Mouse (Mus musculus): ENCODE data around the gene Wrap53.
"Not testable (repeated sequence)": the region's sequence is repeated elsewhere in the genome, so short reads cannot be mapped to it uniquely, and the experiment has no call there.

The Wrap53 gene

DNA sequence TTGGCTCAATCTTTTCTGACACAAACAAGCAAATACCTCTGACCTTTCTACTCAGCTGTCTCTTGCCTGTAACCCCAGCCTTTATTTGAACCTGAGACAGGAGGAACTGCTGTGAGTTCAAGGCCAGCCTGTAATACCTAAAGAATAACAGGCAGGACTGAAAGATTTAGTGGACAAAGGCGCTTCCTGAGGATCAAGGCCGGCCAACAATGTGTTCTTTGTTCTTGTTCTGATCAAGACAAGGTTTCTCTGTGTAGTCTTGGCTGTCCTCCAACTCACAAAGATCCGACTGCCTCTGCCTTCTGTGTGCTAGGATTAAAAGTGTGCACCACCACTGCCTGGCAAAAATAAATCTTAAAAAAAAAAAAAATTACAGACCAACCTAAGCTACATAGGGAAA, 15.7 kb downstream of the Wrap53 start:
- in situ Hi-C loops (cut with MboI) = no loop called here

DNA sequence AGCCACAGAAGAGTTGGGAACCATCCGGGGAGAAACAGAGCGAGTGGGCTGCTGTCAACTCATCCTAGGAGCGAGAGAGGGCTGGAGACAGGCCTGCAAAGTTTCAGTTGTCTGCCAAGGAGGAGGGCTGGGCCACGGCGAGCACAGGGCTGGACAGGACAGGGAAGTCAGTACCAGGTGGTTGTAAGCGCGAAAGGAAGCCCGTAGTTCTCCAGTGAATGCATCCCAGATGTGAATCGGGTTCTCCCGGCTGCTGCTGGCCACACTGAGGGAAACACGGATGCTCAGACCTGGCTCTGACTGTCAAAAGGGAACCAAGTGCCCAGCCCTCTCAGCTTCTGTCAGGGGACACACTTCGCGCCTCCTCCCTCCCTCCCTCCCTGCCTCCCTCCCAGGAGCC, 16.7 kb downstream of the Wrap53 start:
- in situ Hi-C loops (cut with MboI) = no loop called here

DNA sequence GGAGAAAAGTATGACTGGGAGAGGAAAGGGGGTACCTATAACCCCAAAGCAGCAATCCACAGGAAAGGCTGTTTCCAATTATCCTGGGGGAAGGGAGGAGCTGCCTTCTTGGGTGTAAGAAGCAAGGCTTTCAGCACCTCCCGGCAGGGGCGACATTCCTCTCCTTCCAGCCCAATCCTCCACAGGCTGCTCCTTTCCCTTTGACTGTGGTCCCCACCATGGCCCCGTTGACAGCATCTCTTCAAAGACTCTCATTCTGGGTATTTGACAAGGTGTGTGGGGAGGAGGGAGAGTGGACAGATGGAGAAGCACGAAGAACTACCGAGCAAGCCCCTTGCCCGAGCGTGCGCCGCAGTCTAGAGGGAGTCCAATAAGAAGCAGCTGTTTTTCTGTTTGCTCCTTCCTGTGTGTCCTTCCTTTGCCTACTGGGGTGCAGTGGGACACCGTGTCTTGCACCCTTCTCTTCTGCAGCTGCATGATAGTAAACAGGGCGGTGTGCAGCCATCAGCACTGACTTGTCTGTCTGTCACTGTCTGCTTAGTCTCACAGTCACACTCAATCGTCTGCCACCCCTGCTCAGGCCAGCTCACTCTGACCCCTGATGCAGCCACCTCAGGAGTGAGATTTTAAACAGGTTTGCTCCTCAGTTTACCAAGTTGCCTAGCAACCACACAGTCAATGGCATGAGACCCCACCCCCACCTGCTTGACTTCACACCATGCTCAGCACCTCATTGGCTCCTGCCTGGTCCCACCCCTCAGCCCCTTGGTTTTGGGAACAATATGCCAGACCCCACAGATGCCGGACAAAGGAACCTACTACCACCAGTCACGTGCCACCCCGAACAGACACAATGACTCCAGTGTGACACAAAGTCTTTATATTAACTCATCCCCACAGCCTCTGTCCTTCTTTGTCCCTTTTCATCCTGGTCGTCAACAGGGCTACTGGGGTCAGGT, 18.9 kb downstream of the Wrap53 start:
- in situ Hi-C loops (cut with MboI) = no loop called here

DNA sequence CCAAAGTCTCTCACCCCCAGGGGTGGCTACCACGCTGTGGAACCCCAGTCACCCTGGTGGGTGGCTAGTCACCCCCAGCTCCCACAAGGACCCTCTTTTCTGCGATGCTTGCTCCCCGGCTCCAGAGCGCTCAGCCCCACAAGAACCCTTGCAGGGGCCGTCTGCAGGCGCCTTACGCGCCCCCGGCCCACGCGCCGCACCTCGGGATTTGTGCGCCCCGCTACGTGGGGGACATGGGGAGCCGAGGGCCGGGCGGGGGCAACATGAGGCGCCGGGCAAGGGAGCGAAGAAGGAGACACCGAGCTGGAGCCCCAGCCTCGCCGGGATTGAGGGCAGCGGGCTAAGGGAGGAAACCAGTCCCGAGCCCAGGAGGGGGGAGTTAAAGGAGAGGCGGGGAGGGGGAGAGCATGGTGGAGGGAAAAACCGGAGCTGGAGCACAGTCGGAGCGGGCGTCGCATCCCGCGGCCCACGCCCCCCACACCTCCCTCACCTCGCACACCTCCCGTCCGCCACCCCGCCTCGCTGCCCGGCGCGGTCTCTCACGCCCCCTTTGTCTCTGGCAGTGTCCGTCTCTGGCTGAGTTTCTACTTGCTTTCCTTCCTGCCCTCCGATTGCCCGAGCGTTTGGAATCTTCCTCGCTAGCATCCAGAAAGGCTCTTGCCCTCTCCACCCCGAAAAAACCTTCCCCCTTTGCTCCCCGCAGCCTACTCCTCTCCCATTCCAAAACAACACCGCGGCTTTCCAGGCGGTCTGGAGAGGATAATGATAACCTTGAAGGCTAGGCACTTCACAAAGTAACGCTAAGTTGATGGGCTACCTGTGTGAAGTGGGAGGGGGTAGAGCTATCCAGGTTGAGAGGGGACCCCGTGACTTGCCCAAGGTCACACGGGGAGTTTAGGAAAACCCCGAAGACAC, 19.9 kb downstream of the Wrap53 start, which contains the start of gene Efnb3:
TSS of gene Efnb3 (minus strand) at position 355 of the 915 bp plus-strand sequence.
- in situ Hi-C loops (cut with MboI) = no loop called here

DNA sequence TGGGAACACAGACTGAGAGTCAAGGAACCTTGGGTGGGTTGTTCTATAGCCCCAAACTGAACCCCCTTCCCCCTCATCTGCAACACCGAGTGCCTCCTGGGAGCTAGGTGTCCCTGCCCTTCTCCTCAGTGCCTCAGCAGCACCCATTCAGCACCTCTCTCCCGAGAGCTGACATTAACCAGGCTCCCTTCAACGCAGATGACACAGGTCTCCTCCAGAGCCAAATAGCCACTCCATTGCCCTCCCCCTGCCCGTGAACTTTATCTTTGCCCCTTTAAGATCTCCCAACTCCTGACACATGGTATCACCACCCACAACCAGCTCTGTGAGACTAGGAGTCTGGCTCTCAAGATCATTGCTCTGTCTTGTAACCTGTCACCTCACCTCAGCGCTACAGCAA, 20.9 kb downstream of the Wrap53 start:
- in situ Hi-C loops (cut with MboI) = no loop called here

DNA sequence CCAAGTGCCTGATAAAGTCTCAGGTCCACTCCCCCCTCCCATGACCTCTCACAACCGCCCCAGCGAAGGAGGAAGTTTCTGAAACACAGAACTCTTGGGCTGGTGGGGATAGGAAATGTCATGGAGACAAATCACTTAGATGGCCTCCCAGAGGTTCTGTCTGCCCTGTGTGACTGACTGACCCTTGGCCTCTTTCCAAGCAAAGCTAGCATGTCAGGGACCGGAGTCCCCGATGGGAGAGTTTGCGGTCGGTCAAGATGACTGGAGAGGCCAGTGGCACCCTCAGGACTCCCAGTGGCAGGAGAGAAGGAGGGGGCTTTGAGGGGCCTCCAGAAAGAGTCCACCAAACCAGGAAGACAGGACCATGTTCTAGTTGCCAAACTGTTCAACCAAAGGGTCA, 21.3 kb downstream of the Wrap53 start:
- in situ Hi-C loops (cut with MboI) = no loop called here

DNA sequence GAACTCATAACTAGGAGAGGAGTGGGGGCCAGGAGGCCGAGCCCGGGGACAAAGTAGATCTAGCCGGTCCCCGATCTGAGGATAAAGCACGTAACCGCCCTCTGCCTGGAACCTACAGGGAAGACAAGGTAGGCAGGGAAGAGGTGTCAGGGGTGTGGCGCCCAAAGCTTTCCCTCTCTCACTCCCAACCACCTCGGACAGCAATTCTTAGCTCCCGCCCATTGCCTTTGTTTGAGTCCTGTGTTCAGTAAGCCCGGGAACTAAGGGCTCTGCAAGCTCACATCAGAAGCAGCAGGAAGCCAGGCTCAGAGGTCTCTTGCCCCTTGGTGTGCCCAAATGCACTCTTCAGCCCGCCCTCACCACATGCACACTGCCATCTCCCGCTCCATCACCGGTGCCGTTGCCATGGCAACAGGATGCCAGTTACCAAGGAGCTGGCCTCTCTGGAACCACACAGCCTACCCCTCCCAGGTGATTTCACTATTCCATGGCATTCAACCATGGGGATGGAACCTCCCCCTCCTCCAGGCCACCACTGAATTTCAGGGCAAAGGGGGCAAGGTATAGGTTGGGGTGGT, 22.6 kb downstream of the Wrap53 start:
- in situ Hi-C loops (cut with MboI) = no loop called here

DNA sequence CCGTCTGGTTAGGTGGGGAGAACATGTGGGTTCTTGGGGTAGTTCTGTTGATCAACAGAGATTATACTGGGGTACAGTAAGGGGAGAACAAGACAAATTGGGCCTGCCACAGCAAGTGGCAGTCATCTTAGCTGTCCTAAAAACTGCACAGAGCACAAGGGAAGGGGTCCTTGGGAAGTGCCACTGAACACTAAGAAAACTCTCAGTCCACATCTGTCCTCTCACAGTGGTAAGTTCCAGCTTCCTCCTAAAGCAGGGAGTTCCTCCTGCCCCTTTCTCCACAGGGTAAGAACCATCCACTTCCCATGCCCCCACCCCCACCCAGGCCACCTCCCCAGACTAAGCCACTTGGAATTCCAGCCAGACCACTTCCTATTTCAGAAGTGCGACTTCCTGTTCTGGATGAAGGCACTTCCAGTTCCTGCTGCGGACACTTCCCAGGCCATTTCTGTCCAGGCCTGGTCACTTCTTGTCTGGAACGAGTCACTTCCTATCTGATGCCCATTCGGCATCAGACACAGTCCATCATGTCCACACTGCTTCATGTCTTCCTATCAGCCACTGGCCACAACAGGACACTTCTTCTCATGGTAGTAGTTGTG, 25.4 kb downstream of the Wrap53 start:
- in situ Hi-C loops (cut with MboI) = no loop called here

DNA sequence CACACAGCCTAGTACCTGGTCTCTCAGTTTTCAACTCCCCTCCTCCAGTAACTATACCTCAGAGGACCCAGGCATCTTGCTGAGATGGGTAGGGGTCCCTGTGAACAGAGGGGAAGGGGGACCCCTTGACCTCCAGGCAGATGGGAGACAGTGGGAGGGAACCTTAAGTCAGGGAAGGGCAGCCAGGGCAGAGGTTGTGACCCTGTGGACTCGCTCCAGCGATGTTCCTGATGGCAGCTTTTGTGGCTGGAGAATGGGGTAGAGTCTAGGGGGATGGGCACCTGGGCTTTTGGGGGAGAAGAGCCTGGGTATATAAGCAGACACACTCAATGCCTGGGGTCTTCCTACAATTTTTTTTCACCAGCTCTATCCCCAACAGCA, 26.7 kb downstream of the Wrap53 start:
- in situ Hi-C loops (cut with MboI) = no loop called here

DNA sequence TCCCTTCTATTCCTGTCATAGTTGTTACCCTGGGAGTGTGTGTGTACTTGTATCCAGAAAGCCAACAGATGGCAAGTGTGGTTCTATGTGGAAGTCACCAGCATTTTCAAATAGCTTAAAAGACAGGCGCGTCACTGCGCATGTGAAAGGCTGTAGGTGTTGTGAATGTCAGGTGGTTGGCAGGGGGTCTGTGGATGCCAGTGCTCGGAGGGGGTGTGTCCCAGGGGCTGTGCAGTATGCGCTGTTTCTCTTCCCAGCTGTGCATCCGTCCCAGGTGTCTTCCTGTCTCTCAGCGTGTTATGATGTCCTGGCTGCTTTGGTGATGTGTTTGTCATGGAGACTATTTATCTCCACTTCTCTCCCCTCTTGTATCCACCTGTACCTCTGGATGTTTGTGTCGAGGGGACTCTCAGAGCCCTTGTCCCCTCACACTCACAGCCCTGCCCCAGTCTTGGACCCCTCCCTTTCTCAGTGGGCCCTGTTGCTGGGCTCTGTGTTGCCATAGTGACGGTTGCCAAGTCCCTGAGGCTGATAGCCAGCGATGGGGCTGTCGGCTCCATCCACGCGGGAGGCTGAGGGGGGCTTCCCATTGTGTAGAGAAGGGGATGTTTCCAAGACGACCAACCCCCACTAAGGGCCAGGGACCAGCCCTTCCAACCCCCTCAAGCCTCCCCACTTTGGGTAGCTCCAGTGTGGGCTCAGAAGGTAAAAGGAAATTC, 27.3 kb downstream of the Wrap53 start:
- in situ Hi-C loops (cut with MboI) = no loop called here

DNA sequence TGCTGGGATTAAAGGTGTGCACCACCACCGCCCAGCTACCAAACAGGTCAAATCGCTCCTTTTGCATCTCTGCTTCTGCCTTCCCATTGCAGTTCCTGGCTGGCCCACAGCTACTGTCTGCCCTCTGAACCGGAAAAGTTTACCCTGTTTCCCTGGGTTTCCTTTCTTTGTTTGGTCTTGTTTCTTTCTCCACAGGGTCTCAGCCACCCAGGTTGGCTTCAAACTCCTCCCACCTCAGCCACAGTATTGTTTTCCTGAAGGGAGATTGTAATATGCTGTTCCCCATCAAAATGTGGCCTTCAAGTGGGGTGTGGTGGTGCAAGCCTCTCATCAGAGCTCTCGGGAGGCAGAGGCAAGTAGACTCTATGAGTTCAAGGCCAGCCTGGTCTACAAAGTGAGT, 28.7 kb downstream of the Wrap53 start:
- in situ Hi-C loops (cut with MboI) = no loop called here

DNA sequence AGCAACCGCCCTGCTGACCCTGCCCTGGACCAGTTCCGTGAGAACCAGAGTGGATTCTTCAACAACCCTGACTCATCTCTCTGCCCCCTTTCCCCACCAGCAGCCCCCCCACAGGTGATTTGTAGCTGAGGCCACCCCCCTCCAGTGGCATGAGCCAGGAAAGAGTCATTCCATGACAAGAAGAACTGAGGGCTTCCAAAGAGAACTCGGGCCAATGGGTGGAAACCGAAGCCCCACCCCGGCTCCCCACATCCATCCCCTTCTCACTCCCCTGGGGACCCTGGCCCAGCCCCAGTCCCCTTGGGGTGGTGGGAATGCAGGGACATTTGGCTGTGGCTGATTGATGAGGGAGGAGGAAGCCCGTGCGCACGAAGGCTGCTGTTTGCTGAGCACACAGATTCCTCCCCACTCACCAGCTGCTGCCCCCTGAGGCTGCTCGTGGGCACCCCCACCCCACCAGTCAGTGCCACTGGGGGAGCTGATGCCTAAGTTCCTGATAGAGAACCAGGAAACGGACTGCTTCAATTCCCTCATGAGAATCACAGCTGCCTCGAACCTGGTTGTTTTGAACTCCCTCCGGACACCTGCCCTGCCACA, 30.9 kb downstream of the Wrap53 start, which contains the start of gene Dnah2:
TSS of gene Dnah2 (minus strand) at position 51 of the 597 bp plus-strand sequence.
- in situ Hi-C loops (cut with MboI) = no loop called here

DNA sequence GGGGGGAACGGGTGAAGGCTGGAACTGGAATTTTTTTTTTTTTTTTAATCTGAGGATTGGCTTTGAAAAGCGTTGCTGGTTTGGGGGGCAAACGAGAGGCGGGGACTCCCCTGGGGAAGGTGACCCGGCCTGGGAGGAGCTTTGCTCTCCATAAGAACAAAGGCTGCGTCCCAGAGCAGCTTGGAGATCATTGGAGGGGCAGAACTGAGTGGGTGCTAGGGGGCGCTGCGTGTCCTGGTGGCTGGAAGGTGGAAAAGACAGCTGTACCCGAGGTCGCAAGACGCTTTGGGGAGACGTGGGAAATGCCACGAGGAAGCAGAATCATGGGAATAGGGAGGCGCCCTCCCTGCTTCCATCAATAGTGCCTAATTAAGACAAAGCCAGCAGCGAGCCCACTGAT, 33.0 kb downstream of the Wrap53 start:
- in situ Hi-C loops (cut with MboI) = no loop called here

DNA sequence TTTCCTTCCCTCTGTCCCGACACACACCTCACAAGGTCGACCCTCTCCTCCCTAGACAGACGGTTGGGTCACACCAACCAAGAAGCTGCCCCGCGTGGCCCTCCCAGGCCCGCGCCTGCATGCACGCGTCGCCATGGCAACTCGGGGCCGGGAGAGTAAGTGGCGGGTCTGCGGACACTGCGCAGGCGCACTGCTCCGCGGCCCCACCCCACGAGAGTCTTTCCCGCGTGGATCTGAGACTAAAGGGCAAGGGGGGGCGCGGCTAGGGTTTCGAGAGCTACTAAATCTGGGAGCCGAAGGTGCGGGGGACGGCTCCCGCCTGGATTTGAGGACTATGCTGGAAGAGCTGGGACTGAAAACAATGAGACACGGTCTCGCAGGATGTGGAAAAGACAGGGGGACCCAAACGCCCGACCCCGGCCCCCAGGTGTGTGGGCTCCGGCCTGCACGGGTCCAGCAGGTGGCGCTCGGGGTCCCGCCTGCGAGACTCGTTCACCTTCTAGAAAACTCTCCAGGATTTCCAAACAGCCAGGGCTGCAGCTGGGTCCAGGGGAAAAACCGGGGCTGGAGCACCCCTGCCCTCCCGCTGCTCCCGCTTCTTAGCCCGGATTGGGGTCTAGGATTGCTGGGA, 33.5 kb downstream of the Wrap53 start:
- in situ Hi-C loops (cut with MboI) = no loop called here

DNA sequence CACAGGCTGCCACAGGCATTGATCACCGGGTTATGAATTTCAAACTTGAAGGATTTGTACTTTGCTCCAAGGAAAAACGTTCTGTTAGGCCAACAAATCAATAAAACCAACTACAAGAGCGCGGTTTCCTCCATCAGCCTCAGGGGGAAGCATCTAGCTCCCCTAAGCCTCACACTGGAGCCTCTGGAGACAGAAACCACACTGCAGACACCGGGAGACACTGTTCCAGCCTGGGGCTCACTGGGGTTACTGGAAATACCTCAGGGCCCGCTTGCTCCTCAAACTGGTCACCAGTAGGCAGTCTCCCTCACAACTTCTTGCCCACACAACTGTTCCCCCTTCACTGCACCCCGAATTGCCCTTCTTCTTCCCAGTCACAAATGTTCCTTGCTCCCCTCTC, 34.1 kb downstream of the Wrap53 start:
- in situ Hi-C loops (cut with MboI) = no loop called here

DNA sequence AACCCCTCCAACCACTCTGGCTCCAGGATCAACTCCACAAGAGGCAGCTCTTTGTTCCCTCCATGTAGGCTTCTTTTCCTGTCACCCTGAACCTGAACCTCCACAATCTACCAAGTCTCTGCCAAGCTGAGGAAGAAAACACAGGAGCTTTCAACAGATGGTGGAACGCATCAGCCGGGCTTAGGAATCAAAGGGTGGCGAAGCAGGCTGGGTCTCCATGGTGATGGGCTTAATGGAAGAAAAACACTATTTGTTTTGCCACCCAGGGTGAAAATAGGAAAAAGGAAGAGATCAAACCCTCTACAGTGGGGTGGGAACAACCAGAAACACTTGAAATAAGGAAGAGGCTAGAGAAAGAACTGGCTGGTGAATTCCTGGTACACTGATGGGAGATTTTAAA, 36.5 kb downstream of the Wrap53 start:
- in situ Hi-C loops (cut with MboI) = no loop called here

DNA sequence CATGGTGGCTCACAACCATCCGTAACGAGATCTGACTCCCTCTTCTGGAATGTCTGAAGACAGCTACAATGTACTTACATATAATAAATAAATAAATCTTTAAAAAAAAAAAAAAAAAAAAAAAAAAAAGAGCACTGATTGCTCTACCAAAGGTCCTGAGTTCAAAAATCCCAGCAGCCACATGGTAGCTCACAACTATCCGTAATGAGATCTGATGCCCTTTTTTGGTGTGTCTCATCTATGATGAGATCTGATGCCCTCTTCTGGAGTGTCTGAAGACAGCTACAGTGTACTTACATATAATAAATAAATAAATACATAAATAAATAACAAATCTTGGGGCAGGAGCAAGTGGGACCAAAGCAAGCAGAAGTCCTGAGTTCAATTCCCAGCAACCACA, 38.3 kb downstream of the Wrap53 start:
- in situ Hi-C loops (cut with MboI) = not testable (repeated sequence)

DNA sequence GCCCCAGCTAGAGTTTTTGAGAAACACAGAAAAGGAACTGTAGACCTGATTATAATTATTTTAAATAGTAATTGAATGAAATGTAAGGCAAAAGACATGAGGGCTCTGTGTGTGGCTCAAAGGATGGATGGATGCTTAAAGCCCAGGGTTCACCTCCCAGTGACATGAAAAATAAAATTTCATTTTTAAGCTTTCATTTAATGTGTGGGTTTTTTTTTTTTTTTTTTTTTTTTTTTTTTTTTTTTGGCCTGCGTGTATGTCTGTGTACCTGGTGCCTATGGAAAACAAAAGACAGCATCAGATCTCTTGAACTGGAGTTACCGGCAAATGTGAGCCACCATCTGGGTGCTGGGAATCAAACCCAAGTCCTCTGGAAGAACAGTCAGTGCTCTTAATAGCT, 39.4 kb downstream of the Wrap53 start:
- in situ Hi-C loops (cut with MboI) = no loop called here

DNA sequence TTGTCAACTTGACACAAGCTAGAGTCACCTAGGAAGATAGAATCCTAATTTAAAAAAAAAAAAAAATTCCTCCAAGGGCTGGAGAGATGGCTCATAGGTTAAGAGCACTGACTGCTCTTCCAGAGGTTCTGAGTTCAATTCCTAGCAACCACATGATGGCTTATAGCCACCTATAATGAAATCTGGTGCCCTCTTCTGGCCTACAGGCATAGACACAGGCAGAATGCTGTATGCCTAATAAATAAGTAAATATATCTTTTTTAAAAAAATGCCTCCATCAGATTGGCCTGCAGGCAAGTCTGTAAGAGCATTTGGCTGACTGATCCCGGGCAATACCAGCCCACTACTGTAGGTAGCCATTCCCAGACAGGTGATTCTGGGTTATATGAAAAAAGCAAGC, 45.1 kb downstream of the Wrap53 start:
- in situ Hi-C loops (cut with MboI) = no loop called here

DNA sequence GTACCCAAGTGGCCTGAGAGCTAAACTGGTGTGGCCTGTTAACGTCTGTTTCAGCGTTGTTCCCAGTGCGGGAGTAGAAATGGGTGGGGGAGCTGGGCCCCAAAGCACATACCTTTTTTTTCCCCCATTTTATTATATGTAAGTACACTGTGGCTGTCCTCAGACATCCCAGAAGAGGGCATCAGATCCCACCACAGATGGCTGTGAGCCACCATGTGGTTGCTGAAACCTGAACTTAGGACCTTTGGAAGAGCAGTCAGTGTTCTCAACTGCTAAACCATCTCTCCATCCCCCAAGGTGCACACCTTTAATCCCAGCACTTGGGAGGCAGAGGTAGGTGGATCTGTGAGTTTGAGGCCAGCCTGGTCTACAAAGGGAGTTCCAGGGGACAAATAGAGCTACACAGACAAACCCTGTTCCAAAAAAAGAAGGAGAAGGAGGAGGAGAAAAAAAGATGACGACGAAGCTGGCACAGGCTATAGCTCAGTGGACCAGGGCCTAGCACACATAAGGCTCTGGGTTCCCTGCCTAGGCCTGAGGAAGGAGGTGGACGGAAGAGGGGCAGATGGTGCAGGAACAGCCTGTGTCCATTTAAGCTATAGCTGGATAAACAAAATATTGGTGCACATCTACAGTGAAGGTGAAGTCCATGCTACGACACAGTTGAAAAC, 47.4 kb downstream of the Wrap53 start:
- in situ Hi-C loops (cut with MboI) = no loop called here

All from mature B cell (primary cell).